Mouse (Mus musculus): ENCODE results near the gene Hoxb5.
A peak's percentile ranks its signal among the peaks of the same experiment; 100 is the strongest.

Hoxb5 gene

GRCm38 (mm10) chr11:96286739-96287385 is 16.3 kb upstream of the Hoxb5 start:
- DNase-seq (ENCODE audit: low read depth, low spot score): no peak

DNA sequence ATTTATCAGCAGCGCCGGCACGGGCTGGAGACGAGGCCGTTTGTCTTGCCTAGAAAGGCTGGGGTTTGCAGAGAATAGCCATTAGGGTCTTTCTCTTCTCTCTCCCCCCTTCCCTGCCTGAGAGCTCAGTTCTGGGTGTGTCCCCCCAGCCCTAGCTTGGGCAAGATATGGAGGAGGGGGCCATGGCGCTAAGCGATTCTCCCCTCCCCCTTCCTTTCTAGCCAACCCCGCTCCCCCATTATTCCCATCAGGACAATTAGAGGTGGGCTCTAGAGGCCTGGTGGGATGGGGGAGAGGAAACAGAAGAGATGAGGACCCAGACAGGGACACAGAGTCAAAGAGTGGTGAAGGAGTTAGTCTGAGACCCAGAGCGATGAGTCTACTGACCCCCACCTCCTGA is 15.7 kb upstream of the Hoxb5 start:
- DNase-seq (ENCODE audit: low read depth, low spot score): no peak

- DNase-seq (ENCODE audit: low read depth, low spot score): no peak
Measured at GRCm38 (mm10) chr11:96288455-96289221, 14.5 kb upstream of the Hoxb5 start.

DNA sequence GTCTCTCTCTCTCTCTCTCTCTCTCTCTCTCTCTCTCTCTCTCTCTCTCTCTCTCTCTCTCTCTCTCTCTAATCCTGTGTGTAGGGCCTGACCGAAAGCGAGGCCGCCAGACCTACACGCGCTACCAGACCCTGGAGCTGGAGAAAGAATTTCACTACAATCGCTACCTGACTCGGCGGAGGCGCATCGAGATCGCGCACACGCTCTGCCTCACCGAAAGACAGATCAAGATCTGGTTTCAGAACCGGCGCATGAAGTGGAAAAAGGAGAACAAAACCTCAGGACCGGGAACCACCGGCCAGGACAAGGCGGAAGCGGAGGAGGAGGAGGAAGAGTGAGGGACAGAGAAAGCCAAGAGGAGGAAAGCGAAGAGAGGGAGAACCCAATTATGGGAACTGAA is 13.8 kb upstream of the Hoxb5 start:
- DNase-seq (ENCODE audit: low read depth, low spot score): no peak

DNA sequence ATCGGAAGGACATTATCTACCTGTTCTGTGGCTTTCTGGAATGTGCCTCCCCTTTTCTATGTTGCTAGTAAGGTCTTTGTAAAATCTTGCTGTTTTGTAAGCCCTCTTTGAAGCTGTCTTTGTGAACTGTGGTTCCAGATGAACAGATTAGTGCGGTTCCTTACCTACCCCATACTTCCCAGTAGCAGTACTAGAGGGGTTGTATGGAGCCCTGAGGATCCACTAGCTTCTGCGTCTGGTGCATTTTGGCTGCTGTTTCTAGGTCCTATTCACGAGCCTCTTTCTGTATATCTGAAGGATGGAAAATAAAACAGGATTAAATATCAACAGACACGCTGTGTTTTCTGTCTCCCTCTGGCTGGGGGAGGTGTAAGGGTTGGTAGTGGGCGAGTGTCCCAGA is 13.3 kb upstream of the Hoxb5 start:
- DNase-seq (ENCODE audit: low read depth, low spot score): no peak

GRCm38 (mm10) chr11:96290705-96291355 is 12.3 kb upstream of the Hoxb5 start:
- DNase-seq (ENCODE audit: low read depth, low spot score): no peak

- DNase-seq (ENCODE audit: low read depth, low spot score): peak; percentile 86
Measured at GRCm38 (mm10) chr11:96291681-96292564, 11.2 kb upstream of the Hoxb5 start, which contains the start of gene Hoxb6. Hoxb6 (plus strand) TSS chr11:96292476.

GRCm38 (mm10) chr11:96292565-96293301 is 10.4 kb upstream of the Hoxb5 start:
- no peak for DNase-seq (ENCODE audit: low read depth, low spot score)

- no peak for DNase-seq (ENCODE audit: low read depth, low spot score)
Measured at GRCm38 (mm10) chr11:96293302-96293921, 9.7 kb upstream of the Hoxb5 start.

DNA sequence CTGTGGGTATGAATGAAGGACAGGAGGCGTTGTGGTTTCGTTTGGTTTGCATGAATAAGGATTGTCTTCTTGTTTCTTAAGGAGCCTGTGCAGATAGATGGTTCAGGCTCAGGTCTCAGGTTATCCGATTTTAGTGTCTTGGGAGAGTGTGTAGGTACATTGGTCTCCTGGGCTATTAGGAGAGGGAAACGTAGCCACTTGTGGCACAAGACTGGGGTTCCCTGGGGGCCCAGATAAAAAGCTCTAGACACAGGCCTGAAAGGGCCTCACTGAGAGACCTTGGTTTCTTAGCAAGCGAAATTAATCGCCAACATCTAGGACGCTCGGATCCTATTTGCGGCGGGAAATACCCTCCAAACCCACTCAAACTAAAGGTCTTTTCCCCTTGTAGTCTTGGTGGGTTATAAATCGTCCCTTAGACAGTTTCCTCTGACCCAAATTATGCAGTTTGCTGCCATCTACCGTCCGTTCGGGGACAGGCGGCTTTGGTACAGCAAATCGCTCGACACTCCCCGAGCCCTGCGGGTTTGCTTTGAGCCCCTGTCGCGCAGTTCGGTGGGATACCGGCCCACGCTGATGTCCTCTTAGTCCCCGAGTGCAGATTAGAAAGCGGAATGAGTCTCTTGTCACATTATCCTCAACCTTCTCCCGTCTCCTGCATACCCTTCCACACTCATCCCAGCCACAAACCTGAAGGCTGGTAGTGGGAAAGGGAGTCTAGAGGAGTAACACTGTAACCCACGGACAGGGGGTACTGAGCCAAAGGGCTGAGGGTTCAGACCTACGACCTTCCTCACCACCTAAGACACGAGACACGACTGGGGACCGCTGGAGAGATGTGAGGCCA is 8.7 kb upstream of the Hoxb5 start:
- DNase-seq (ENCODE audit: low read depth, low spot score): peak; percentile 95

DNA sequence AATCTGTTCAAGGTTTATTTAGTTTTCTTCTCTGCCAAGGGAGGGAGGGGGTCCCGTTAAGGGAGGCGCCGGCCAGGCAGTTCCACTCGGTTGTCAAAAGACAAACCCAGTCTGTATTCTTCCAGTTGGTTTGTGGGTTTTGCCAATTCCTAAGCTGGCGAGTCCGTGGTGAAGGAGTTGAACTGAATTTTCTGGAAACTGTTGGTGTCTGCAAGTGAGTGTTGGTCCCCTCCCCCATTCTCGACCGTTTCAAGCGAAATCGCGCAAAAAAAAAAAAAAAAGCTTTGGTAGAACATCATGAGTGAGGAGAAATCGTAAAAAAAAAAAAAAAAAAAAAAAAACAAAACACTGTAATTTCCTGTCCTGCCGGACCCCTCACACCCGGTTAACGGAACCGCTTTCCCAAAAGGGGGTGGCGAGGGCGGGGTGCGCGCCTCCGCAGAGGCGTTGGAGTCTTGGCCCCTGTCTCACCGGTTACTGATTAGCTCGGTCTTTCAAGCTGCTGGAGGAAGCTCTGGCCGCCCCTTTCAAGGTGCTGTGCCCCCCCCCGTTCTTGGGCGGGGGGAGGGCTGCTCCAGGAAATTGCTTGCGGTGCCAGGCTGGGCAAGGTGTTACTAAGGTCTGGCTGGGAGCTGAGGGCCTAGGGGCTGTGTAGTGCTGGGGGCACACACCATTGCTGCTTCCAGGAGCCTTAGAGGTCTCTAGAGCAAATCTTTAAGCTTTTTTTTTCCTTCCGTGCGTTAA is 7.9 kb upstream of the Hoxb5 start:
- no peak for DNase-seq (ENCODE audit: low read depth, low spot score)

- no peak for DNase-seq (ENCODE audit: low read depth, low spot score)
Measured at GRCm38 (mm10) chr11:96296997-96297396, 6.1 kb upstream of the Hoxb5 start.

DNA sequence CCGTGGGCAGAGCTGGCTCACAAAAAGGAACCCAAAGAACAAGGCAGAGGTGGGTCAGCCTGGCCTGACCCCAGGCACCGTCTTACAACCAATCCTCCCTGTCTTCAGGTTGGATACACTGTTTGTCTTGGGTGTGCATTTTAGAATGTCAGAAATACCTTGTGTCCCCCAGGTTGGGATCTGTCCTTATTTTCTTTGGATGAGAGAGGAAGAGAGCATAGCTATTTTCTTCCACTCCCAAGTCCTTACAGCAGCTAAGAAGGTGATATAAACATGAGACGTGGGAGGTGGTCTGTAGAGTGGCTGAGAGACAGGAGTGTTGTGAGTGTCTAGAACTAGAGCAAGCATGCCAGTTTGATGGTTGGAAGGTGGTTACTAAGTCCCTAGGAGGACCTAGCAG is 5.7 kb upstream of the Hoxb5 start:
- no peak for DNase-seq (ENCODE audit: low read depth, low spot score)

GRCm38 (mm10) chr11:96297968-96298635 is 5.0 kb upstream of the Hoxb5 start:
- no peak for DNase-seq (ENCODE audit: low read depth, low spot score)

GRCm38 (mm10) chr11:96298895-96299667 is 4.1 kb upstream of the Hoxb5 start:
- DNase-seq (ENCODE audit: low read depth, low spot score): peak; percentile 77

- DNase-seq (ENCODE audit: low read depth, low spot score): no peak
Measured at GRCm38 (mm10) chr11:96299781-96300180, 3.4 kb upstream of the Hoxb5 start.

DNA sequence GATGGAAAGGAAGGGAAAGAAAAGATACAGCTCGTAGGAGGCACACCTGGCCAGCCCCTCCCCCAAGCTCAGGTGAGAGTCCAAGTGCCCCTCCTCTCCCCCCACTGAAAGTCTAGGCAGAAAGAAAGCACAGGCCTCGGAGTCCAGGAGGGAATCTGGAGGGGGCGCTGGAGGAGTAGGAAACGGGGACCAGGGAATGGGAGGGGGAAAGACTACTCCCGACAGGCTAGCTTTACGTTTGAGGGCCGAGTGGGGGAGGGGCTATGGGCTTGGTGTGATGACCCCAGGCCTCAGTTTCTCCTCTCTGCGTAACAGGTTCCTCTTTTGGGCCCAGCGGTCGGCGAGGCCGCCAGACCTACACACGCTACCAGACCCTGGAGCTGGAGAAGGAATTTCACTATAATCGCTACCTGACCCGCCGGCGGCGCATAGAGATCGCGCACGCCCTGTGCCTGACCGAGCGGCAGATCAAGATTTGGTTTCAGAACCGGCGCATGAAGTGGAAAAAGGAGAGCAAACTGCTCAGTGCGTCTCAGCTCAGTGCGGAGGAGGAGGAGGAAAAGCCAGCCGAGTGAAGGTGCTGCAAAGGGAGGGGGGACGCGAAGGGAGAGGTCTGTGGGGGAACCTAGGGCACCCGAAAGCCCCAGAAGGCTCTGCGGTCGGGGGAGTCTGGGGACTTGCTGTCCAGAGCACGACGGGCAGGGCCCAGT is 2.6 kb upstream of the Hoxb5 start:
- no peak for DNase-seq (ENCODE audit: low read depth, low spot score)
